Mouse (Mus musculus) frontal cortex, postnatal 14 days (tissue): Measurements from ENCODE around the gene Ppp2r3c.
"Not testable (repeated sequence)": the region's sequence is repeated elsewhere in the genome, so short reads cannot be mapped to it uniquely, and the experiment has no call there.

Experiments used
- DNase-seq, 2 experiments: peaks; one replicate each; pipeline ENCODE4 v3.0.0; 2022; ENCODE audit warnings: low spot score in 2 of 2

Gene Ppp2r3c

DNA sequence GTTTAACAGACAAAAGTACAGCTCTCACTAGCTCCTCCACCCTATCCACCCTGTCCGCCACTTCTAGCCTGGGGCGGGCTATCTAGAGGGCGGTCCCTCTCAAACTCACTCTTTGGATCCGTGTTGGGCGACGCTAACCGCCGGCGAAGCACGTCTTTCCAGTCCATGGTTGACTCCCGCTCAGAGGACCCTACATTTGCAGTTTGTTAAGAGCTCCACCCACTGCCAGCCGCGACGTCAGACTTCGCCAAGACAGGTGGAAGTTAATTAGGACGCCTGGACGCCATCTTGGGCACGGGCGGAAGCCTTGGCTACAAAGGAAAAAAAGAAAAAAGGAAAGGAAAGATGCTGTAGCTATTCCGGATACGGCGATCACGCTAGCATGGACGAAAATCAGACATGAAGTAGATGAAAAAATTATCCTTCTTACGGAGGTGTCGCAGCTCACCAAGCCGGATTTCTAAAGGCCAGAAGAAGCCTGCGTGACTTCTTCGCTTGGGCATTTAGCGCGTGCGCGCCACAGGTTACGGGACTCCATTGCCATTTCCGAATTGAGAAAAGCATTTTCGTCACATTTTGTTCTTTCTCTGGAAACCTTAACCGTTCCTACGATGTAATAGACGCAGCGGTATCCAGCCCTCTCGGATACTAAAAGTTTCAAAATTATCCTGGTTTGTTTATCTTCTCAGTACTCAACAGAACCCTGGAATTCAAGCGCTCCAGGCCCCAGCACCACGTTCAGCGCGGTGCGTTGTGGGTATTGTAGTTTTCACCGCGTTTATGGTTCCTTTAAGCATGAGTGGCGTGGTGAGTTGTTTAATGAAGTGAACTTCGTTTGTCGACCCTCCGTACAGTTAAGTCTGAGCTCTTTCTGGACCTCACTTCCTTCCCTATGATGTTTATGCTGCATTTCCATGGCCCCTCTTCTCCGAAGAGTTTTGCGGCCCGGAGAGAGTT, at the start of gene Ppp2r3c:
Gene Ppp2r3c (minus strand): TSS at position 514 of the 957 bp plus-strand sequence.
- DNase-seq, result peak; percentile 85

DNA sequence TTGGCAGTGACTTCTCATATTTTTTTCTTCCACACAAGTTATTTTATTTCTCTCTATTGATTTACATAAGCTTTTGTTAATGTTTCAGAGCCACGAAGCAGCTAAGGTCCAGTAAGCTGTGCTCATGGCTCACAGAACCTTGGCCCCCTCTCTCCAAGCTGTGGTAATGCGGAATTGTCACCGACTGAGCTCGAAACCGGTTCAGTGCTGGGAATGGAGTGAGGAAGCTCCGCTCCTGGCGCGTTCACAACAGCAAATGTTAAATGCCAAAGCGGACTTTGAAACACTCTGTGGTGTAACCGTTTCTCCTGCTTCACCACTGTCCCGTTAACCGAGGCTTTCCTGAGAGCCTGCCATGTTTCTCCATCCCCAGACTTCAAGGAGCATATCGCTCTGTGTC, 41.8 kb upstream of the Ppp2r3c start:
- DNase-seq, result no peak

DNA sequence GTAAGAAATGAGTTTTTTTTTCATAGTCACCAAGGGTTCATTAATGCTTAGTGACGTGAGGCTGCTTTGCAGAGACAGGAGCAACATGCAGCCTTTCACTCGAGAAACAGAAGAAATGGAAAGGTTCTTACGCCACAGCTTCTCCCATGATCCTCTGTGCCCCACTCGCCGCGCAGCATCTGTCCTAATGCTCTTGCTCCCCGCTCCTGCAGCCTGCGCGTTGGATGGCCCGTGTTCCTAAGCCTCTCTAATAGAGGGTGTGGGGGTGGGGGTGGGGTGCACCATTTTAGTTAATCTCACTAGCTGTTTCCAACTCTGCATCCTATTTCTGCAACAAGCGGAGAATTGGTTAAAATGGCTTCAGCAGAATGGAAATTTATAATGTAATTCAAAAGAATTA, 41.2 kb upstream of the Ppp2r3c start:
- DNase-seq, result no peak

DNA sequence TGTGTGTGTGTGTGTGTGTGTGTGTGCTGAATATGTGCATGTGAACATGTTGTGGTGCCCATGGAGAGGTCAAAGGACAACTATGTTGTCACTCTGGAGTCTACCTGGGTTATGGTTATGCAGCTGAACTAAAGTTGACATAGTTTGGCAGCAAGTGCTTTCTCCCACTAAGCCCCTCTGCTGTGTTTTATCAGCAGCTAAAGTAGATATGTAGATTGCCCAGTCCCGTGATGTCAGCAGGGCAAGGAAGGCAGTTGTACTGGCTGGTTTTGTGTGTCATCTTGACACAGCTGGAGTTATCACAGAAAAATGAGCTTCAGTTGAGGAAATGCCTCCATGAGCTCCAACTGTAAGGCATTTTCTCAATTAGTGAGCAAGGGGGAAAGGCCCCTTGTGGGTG, 40.2 kb upstream of the Ppp2r3c start:
- DNase-seq, result not testable (repeated sequence)

DNA sequence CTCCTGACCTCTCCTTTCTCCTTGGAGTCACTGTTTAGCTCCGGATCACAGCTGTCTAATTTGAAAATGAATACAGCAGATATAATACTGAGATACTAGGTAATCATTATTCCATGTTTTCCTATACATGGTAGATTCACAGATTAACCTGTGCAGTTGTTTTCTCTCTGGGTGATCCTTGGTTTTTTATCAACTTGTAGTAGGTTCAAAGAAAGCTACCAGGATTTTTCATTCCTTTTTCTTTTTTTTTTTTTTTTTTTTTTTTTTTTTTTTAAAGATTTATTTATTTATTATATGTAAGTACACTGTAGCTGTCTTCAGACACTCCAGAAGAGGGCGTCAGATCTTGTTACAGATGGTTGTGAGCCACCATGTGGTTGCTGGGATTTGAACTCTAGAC, 35.7 kb upstream of the Ppp2r3c start:
- DNase-seq, result not testable (repeated sequence)

DNA sequence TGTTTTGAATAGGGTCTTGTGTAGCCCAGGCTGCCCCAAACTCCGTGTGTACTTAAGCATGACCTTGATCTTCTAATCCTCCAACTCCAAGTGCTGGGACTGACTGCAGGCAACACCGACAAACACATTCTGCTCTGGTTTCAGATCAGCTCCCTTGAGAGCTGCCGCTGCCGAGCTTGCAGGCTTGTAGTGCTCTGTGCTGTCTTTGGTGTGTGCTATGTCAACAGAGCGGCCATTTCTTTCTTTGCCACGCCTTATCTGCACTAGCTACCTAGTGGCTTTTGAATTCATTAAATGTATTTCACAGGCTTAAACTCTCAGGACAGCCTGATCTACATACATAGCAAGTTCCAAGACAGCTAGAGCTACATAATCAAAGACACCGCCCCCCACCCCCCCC, 30.9 kb upstream of the Ppp2r3c start:
- no peak for DNase-seq

DNA sequence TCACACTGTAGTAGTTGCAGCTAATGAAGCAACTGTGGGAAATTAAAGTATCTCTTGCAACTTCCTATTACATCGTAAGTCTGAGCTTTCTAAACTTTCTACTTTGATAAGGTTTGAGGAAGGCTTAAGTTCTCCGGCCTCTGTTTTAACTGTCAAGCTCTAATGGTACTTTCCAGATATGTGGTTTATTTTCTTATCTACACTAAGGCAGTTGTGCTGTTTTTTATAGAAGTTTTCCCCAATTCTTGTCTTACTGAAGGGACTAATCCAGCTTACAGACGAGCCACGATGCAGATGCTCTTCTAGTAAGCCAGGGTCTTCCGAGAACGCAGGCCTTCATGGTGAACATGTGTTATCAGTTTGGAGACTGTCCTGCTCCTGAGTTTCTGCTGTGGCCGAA, 26.6 kb upstream of the Ppp2r3c start:
- DNase-seq, result no peak

DNA sequence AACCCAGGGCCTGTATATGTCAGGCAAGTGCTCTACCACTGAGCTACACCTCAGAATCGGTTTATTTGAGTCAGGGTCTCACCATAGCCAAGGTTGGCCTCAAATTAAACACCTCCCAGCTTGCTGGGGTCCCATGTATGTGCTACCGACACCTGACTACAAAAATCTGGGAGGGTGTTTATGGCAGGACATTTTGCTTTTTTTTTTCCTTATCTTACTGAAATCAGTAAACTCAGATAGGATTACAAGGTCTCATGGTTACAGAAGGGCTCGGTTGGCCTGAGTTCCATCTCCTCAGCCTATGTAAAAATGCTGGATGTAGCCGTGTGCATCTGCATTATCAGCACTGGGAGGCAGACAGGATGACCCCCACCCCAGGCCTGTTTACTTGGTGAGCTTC, 26.0 kb upstream of the Ppp2r3c start:
- no peak for DNase-seq

DNA sequence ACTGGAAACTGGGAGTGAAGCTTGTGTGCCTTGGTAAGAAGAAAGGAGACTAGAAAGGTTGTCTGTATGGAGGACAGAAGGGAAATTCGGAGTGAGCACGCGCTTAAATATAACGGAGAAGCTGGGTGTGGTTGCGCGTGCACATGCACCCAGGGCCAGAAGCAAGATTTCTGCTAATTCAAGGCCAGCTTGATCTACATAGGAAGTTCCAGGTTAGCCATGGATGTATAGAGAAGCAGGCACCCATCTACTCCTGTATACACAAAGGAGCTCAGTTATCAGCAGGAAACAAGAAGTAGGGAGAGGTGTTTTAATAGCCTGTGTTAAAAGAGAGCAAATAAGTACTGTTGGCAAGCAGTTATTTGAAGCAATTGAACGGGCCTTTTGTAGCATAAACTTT, 22.9 kb upstream of the Ppp2r3c start:
- DNase-seq, result no peak

DNA sequence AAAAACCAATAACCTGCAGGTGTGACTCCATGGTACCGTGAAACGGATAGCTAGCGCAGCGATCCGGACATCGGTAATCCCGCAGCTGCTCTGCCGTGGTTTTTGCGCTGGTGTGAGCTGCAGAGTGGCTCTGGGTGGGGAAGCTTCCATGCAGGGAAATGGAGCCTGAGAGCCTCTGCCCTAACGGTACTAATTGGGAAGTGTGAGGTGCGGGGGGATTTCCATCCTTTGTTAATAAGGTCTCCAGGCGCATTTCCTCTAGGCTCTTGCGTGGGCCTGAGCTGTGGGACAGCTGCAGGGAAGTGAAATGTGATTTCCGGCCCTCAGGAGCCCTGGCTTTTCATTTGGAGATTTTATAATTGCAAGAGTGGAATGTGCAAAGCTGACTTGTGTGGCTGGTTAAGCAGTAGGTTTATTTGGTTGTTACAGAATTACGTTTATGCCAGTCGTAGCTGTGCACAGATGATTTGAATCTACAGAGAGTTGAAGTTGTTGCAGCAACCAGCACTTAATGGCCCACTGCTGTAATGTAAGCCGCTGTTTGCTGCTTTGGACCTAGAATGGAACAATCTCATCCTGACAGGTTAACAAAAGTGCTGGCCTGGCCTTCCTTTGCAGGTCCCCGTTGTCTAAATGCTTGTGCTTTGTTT, 19.0 kb upstream of the Ppp2r3c start:
- no peak for DNase-seq

DNA sequence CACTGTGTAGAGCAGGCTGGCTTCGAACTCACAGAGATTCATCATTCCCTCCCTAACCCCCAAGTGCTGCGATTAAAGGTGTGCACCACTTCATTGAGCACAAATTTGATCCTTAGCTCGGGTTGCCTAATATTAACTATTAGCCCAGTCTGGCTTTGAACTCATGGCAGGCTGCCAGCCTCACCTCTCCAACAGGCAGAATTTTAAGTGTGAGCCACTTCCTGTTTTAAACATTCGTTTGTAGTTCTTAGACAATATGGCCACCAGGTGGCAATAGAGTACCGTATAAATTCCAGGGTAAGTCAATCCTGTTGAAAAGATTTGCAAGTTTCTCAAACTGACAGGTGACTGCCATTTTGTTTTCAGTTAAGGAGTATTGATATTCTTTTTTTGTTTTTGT, 12.4 kb upstream of the Ppp2r3c start:
- DNase-seq, result peak in 1 of 2 experiments; percentile 43

DNA sequence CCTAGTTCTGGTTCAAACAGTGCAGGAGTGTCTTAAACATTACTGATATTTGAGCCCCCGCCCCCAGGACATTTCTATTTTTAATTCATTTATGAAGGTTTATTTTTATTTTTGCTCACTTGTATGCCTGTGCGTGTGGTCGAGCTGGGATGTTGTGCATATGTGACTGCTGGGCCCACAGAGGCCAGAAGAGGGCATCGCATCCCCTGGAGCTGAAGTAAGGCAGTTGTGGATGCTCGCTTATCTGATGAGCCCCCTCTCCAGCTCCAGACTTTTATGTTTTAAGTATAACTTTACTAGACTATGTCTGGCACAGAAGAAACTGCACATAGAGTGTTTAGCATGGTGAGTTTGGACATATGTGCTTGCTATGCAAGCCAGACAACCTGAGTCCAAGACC, 11.1 kb upstream of the Ppp2r3c start:
- no peak for DNase-seq

DNA sequence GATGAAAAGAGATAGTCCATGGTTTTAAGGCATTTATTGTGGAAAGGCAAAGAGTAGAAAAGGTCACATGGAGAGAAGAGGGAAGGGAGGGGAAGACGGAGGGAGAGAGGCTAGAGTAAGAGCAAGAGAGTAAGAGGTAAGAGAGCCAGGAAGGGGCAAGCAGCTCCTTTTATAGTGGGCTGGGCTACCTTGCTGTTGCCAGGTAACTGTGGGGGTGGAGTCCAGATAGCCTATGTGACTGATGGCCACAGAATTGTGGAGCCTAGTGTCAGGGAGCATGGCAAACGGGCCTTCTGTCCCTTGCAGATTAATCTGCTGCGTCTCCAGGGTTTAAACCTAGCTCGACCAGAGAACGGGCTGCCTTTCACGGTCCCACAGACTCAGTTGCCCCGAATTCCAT, 9.0 kb upstream of the Ppp2r3c start:
- no peak for DNase-seq

DNA sequence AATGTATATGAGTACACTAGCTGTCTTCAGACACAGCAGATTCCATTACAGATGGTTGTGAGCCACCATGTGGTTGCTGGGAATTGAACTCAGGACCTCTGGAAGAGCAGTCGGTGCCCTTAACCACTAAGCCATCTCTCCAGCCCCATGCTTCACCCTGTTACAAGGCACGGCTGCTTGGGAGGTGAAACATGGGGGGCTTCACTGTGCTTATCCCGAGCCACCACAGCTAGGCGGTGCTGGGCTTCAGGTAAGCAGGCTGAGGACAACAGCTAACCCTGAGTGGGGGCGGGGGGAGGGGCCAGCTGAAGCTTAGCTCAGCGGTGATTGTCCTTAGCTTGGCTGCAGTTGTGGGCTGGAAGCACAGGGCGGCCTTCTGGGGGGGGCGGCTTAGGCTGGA, 6.7 kb upstream of the Ppp2r3c start:
- no peak for DNase-seq

DNA sequence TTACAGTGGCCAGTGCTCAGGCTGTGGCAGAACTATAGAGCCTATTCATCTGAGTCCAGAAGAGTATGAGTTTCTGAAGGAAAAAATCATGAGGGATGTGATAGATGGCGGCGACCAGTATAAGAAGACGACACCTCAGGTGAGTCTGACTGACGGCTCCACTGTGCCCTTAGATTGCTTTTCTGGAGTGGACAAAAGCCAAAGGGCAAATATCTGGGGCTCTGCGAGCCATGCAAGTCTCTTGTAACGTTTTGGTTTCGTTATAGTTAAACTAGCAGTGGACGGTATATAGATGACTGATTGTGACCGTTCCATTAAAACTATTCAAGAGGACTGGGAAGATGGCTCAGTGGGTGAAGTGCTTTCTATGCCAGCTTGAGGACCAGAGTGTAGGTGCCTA, 5.9 kb upstream of the Ppp2r3c start:
- no peak for DNase-seq

DNA sequence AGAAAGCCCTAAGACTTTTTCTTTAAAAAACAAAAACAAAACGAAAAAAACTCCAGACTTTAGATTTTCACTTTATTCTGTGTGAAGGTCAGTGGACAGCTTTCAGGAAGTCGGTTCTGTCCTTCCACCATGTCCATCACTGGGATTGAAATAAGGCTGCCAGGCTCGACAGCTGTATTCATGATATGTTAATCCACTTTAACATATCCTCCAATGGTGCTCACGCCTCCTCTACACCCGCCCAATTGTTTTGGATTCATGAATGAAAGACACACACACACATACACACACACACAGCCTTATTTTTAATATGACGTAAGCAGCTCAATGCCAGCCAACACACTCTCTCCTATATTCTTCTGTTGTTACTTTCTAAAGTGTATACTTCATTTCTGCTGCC, 4.8 kb upstream of the Ppp2r3c start:
- no peak for DNase-seq

DNA sequence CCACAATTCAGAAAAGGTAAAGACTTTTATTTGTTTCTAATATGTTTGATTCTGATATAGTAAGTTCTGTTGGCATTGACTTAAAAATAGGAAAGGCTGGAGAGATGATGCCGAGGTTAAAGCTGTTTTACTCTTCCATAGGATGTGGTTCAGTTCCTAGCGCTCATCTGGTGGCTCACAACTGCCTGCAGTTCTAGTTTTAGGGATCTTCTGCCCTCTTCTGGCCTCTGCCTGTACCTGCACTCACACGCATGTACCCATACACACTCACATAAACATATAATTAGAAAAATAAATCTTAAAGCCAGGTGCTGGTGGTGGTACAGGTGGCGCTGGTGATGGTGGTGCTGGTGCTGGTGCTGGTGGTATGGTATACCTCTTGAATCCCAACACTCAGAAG, 3.6 kb upstream of the Ppp2r3c start:
- no peak for DNase-seq

DNA sequence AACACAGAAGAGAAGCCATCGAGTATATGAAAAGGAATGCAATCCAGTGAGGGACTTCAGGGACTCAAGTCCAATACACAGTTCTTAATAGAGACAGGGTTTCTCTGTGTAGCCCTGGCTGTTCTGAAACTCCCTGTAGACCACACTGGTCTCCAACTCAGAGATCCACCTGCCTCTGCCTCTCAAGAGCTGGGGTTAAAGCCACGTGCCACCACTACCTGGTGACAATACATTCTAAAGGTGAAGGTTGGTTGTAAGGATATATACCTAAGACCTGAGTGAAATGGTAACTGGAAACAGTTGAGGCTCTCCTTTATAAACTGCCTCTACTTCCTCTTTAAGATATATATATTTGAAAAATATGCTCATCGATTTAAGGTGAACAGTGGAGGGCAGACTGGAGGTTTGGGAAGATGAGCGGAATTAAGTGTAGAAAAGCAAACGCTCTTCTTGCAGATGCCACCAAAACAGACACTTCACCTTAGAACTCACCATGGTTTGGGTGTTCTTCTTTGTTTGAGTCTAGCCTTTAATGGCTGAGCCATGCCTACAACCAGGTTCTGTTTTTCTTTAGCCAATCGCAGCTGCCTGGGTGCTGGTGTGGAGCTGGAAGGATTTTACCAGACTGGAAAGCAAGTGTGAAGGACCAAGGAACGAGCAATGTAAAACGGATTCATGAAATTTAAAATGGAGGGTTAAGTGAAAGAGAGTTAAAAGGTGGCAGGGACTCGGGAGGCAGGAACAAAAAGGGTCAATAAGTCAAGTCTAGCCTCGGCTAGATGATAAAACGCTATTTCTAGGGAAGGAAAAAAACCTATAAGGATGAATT, 1.1 kb downstream of the Ppp2r3c start:
- no peak for DNase-seq

DNA sequence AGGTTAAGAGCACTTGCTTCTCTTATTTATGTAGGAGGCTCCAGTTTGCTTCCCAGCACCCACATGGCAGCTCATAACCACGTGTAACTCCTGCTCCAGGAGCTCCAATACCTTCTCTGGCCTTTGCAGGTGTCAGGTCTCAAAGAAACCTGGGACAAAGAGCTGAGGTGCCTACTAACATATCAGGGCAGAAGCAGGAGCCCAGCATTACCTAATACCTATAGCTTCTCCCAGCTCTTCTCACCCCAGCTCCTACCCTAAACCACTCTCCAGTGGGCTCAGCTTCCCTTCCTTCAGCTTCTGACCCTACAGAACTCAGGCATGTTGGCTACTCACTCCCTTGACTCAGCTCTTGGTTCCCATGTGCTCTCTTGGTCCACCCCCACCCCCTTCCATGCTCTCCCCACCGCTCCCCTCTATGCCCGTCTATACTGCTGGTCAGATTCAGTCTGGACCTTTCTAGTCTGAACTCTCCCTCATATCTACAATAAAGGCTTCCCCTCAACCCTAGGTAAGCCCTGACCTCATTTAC, 1.9 kb downstream of the Ppp2r3c start:
- DNase-seq, result no peak

DNA sequence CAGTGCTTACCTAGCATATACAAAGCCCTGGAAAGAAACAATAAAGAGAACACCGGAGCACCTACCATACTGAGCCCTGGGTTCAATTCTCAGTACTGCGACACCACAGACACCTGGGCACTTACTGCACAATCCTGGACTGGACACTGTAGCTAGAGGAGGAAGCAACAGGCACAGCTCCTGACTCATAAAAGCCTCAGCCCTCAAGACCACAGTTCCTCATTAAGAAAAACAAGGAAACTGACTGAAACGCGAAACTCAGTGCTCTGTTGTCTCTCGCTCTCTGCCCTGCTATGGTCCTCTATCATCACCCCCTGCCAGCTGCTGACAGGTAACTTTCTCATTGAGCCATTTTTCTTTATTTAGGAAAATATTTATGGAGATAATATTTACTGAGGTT, 3.5 kb downstream of the Ppp2r3c start, which contains the start of gene 1110008L16Rik:
Gene 1110008L16Rik (plus strand): TSS at position 242 of the 400 bp plus-strand sequence.
- DNase-seq, result no peak

DNA sequence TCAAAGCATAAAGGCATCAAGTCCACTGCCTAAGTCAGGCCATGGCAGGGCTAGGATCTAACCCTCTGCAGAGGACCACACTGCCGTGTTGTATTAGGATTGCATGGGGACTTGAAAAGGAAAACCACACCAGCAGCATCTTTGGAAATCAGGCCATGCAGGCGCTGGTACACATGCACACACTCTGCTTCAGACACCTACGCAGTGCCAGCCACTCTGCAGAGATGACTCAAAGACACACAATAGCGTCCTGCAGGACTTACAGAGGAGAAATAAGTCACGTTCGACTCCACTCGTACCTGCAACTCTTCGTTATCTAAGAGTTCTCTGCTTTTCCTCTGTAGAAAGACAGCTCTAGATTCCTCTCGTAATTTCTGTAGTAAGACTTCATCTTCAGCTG, 4.7 kb downstream of the Ppp2r3c start:
- no peak for DNase-seq

DNA sequence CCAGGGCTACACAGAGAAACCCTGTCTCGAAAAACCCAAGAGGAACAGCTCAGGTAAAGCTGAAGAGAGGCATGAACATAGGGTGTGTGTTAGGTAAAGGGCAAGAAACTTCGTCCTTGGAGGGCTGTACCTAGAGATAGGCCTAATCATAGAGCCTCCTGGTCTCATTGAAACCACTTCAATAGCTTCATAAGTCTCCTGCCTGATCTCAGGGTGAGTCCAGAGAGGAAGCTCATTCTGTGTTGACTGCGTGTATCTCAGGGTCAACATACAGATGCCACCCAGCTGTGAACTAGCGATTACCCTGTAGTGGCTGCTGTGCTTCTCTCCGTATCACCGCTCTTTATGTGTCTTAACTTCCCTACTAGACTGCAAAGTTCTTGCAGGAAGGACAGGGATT, 25.2 kb downstream of the Ppp2r3c start:
- DNase-seq, result not testable (repeated sequence)
